Mouse (Mus musculus) bone marrow, adult 2 months (tissue): ENCODE measurements at regions not wholly inside any gene's neighbourhood (a gene's known extent, or its start where the extent isn't known, plus 50 kb on each side); places are given as distances from the start of the nearest gene placed in this dataset.

Experiments used
- H3K27ac ChIP-seq: fragments of 200-500 bp; 2 replicates; pipeline ENCODE4 v1.5.1; 2012; ENCODE audit warnings: low read depth, mild to moderate bottlenecking, control low read depth, inconsistent platforms, low read length; ENCODE audit not compliant: control insufficient read depth, poor library complexity, insufficient read depth
- H3K4me1 ChIP-seq: fragments of 200-500 bp; 2 replicates; pipeline ENCODE4 v1.6.1; 2011; ENCODE audit warnings: low read length; ENCODE audit not compliant: control insufficient read depth, insufficient read depth
- H3K4me3 ChIP-seq: fragments of 200-500 bp; replicated peaks from 2 replicates; pipeline ENCODE3; 2011; ENCODE audit warnings: mild to moderate bottlenecking, low read depth, low read length, control low read depth; ENCODE audit not compliant: control insufficient read depth
- CTCF ChIP-seq: fragments of 200-500 bp; IDR thresholded peaks from 2 replicates; pipeline ENCODE4 v1.5.1; 2011; ENCODE audit warnings: low read length, control low read depth; ENCODE audit not compliant: control insufficient read depth, insufficient read depth
- POLR2A ChIP-seq: fragments of 200-500 bp; IDR thresholded peaks from 2 replicates; pipeline ENCODE4 v1.6.1; 2011; ENCODE audit warnings: low read depth, mild to moderate bottlenecking, control low read depth, low read length, borderline replicate concordance; ENCODE audit not compliant: control insufficient read depth
- WGBS: fragments of 180-500 bp; shearing (Covaris S2); methylation state at CpG from one replicate; pipeline ENCODE4 v1.1.7; 2018; 5-methylcytosine and 5-hydroxymethylcytosine counted together

DNA sequence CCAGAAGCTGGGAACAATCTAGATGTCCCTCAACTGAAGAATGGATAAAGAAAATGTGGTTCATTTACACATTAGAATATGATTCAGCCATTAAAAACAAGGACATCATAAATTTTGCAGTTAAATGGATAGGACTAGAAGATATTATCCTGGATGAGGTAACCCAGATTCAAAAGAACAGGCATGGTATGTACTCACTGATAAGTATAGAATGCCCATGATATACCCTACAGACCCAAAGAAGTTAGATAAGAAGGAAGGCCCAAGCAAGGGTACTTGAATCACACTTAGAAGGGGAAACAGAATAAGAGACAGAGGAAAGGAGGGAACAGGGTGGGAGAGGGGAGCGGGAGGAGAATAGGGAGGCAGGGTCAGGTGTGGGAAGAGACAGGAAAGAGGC is 127.4 kb upstream of the Itga4 start:
- no peak overlapping the region for H3K4me3 ChIP-seq
- no peak for TF ChIP-seq CTCF
- TF ChIP-seq POLR2A = no peak
- no peak overlapping the region for H3K27ac ChIP-seq
- peaks cover 4% of the 10 kb centered on the region; the same call in 1 of the 2 replicates for H3K4me1 ChIP-seq
- WGBS = 100% methylated on average over 1 of the region's 1 CpGs

DNA sequence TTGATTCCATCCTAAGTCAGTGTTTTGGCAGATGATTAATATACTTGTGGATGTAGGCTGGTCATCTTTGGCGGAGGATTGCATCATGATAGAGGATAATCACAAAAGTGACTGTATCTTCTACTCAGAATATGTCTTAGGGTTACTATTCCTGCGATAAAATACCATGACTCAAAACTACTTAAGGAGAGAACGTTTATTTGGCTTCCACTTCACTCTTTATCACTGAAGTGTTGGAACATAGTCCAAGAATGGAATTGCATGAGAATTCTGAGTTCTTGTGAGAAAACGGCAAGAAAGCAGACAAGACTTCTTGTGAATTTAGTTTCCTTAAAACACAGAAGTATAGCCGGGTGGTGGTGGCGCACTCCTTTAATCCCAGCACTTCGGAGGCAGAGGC is 124.6 kb upstream of the Itga4 start:
- Histone ChIP-seq H3K4me3 (no peak overlapping the region), H3K27ac (no peak overlapping the region), H3K4me1 (peaks cover 5% of the 10 kb centered on the region; the same call in 1 of the 2 replicates)
- 92% methylated on average over 7 of the region's 7 CpGs for WGBS
- no peak for TF ChIP-seq POLR2A
- no peak for TF ChIP-seq CTCF

DNA sequence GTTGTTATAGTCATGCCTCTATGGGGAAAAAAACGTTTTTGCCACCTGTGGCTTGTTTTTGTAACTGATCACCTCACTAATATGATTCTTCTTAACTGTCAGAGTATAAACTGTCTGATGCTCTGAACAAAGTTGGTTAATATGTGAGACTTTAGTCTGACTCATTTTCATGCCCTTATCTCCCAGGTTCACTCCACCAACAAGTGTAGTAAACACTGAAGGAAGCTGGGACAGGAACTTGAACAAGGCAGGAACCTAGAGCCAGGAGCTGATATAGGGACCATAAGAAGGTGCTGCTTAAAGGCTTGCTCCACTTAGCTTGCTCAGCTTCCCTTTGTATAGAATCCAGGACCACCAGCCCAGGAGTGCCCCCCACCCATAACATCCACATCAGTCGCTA is 124.0 kb upstream of the Itga4 start:
- 58% methylated on average over 2 of the region's 2 CpGs for WGBS
- H3K27ac ChIP-seq = peak overlapping the region; percentile 56; the same call in 1 of the 2 replicates
- no peak for TF ChIP-seq CTCF
- TF ChIP-seq POLR2A = no peak
- H3K4me3 ChIP-seq = no peak overlapping the region
- peaks cover 5% of the 10 kb centered on the region; the same call in 1 of the 2 replicates for H3K4me1 ChIP-seq

DNA sequence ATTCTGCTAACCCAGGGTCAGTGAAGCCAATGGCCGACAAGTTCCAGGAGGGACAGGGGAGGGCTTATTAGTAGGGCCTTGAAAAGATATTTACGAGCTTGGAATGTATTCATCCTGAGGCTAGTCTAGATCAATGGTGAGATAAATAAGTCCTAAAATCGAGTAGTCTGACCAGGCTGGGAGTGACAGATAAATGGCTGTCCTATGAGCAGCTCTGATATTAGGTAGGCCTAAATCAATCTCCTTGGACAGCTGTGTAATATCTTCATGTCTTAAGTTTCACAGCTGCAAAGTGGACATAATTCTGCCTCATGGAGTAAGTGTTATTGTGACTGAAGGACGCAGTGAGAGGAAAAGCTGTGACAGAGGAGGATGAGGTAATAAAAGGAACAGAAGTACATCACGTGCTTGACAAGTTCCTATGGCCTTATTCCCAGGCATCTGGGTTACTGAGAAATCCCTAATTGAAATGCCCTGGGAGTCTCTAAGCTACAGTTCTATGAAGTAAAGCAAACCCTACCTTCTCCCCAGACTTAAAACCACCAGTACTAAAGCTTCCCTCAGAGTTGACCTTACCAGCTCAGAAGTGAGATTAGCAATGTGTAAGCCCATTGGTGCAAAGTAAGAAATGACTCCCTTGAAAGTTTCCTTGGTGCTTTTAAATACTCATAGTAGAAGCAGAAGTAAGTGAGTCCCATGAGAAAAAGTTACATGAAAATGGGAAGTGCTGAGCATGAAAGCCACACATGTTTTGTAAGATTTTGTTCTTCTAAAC is 123.3 kb upstream of the Itga4 start:
- Histone ChIP-seq H3K4me3 (no peak overlapping the region), H3K27ac (peak overlapping the region; percentile 56; the same call in 1 of the 2 replicates), H3K4me1 (peaks cover 5% of the 10 kb centered on the region; the same call in 1 of the 2 replicates)
- WGBS = 32% methylated on average over 5 of the region's 5 CpGs
- no peak for TF ChIP-seq POLR2A
- no peak for TF ChIP-seq CTCF

DNA sequence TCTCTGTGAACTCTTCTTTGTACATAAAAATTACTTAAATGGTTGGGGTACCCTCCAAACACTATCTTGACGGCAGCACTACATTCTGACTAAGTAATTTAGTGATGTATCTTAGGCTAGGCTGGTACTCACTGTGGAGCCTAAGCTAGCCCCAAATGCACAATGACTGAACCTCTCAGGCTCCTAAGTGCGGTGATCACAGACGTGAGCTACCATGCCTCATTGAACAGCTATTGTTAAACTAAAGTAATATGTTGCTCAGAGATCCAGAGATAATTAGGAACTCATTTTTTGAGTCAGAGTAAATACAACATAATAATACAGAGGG is 122.7 kb upstream of the Itga4 start:
- no peak overlapping the region for H3K4me3 ChIP-seq
- peaks cover 5% of the 10 kb centered on the region; the same call in 1 of the 2 replicates for H3K4me1 ChIP-seq
- WGBS = 44% methylated on average over 3 of the region's 3 CpGs
- TF ChIP-seq CTCF = no peak
- TF ChIP-seq POLR2A = no peak
- peak overlapping the region; percentile 82; the same call in 1 of the 2 replicates for H3K27ac ChIP-seq

DNA sequence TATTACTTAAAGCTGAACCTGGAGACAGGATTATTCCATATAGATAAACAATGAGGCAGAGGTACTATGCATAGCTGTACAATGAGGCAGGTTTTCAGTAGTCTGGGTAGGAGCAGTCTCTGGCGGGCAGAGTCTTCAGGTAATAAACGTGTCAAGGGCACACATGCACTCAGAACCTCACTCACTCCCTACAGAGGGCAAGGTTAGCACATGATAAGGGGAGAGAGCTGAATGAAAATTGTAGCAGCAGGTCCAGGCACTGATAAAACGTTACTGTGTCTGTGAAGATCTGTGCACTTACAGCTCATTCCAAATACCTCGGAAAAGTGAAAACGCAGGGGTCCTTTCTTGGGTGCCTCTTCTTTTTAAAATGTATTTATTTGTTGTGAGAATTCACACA is 120.9 kb upstream of the Itga4 start:
- Histone ChIP-seq H3K27ac (no peak overlapping the region), H3K4me1 (peaks cover 5% of the 10 kb centered on the region; the same call in 1 of the 2 replicates), H3K4me3 (no peak overlapping the region)
- 66% methylated on average over 5 of the region's 5 CpGs for WGBS
- TF ChIP-seq CTCF (no peak), POLR2A (no peak)

DNA sequence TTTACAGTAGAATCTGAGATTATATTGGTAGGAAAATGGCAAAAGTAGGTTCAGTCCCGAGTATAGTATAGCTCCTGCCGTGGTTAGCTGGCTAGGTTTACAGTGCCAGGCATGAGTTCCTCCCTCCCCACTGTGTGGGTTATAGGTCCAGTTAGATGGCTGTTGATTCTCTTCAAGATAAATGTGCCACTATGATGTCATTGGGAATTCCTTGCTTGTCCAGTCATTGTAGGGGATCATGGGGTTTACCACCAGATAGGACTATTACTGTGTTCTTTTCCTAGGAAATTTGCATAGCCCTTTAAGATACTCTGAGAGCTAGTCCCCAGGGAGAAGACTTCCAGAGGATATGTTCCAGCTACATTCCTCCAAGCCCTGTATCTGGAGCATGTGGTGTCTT is 119.2 kb upstream of the Itga4 start:
- Histone ChIP-seq H3K4me3 (no peak overlapping the region), H3K27ac (no peak overlapping the region), H3K4me1 (peaks cover 5% of the 10 kb centered on the region; the same call in 1 of the 2 replicates)
- TF ChIP-seq POLR2A (no peak), CTCF (no peak)
- WGBS = 88% methylated on average over 2 of the region's 2 CpGs

DNA sequence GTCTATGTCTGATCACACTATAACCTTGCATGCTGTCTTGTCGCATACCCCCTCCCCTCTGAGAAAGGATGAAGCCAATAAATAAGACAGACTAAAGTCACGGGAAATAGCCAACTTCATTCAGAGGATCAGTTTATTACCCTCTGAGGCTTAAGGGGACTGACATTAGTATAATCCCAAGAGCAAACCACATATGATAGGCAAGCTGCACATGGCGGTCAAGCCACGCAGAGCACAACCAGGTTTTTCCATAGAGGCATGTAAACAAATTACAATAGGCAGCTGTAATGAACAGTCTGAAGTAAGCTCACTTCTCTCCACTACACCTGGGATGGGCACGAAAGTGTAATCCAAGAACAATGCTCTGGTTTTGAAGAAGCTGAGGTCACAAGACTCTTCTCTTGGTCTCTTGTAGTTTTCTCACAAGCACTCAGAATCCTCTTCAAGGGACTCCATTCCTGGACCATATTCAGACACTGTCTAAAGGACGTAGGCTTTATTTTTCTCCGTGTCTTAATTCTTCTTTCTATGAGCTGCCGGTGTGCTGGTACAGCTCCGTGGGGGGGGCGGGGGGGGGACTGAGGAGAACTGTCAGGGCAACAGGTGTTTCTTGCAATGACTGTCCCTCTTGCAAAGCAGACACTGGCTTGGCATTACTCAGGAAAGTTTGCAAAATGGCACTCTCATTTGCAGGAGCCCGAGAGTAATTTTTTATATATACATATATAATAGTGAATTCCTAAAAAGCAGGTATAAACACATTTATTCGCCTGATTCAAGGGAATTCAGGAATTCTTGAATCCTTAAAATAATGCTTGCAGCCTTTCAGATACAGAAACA is 118.4 kb upstream of the Itga4 start:
- H3K27ac ChIP-seq = no peak overlapping the region
- H3K4me3 ChIP-seq = no peak overlapping the region
- H3K4me1 ChIP-seq = peaks cover 3% of the 10 kb centered on the region; the same call in 1 of the 2 replicates
- WGBS = 86% methylated on average over 12 of the region's 12 CpGs
- TF ChIP-seq CTCF = no peak
- no peak for TF ChIP-seq POLR2A
